In the genomic region with DNA sequence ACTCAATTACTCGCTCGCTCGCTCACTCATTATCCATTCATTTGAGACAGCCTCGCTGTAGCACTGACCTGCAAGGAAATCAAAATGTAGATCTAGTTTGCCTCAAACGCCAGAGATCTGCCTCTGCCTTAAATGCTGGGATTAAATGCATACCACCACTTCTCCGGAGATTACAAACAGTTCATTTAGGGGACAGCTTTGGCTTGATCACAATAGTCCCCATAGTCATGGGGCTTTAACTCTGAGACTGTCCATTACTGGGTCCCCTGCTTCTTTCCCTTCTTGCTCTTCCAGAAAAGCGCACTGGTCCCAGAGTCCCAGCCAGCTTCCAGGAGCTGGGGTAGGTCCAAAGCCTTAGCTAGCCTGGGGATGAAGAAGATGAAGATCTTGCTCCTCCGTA, we compare ENCODE assay signal across 8 mouse cellular contexts. TPM values are rescaled to one million over a fixed set of nuclear protein-coding genes. Genes with fewer than 3 reads are reported as not detected.
A peak's percentile ranks its signal among the peaks of the same experiment; 100 is the strongest.
DNase-seq lines count a peak whose midpoint lies in the region; ATAC-seq lines count a peak whose summit lies in the region.

A gene (plus strand): TSS at position 301 of the 400 bp plus-strand sequence.

- peak in 1 of 2 experiments; percentile 13 for DNase-seq in left cerebral cortex, adult 18-20 months (ENCODE audit: low spot score in 2 of 2)
- no peak for DNase-seq in left cerebral cortex, adult 9 months (ENCODE audit: low spot score in 2 of 2)
- no peak for DNase-seq in layer of hippocampus, postnatal 10 days (ENCODE audit: low spot score in 2 of 2)
- no peak for DNase-seq in adrenal gland, adult 2 months
- DNase-seq in spleen, postnatal 10 days (ENCODE audit: low spot score in 2 of 2), result no peak
- no peak for DNase-seq in gastrocnemius, adult 8-10 months (ENCODE audit: low spot score in 2 of 2)

- no peaks in the 10 kb centered on the region; the same call in 1 of the 2 replicates for H3K36me3 ChIP-seq in embryonic facial prominence, embryonic 15.5 days
- no peaks in the 10 kb centered on the region for H3K36me3 ChIP-seq in midbrain, embryonic 16.5 days (ENCODE audit: control insufficient read depth, insufficient read depth, low read length)

- no peaks in the 10 kb centered on the region for H3K9me3 ChIP-seq in embryonic facial prominence, embryonic 15.5 days (replicated peaks)
- H3K9me3 ChIP-seq in midbrain, embryonic 16.5 days (replicated peaks; ENCODE audit: control insufficient read depth, low read length, poor library complexity, severe bottlenecking), result no peaks in the 10 kb centered on the region

- ATAC-seq in embryonic facial prominence, embryonic 15.5 days (ENCODE audit: insufficient number of reproducible peaks, low FRiP score, low TSS enrichment, low read depth), result no peak
- no peak for ATAC-seq in midbrain, embryonic 16.5 days

- H3K27me3 ChIP-seq in embryonic facial prominence, embryonic 15.5 days, result peaks cover 45% of the 10 kb centered on the region
- peaks cover 5% of the 10 kb centered on the region for H3K27me3 ChIP-seq in midbrain, embryonic 16.5 days (ENCODE audit: control insufficient read depth, insufficient read depth, low read depth, low read length)

- peak within 1 kb of the TSS; percentile 52 for H3K4me3 ChIP-seq in embryonic facial prominence, embryonic 15.5 days (replicated peaks)
- peak within 1 kb of the TSS; percentile 51 for H3K4me3 ChIP-seq in midbrain, embryonic 16.5 days (ENCODE audit: low read depth, low read length)

- H3K9ac ChIP-seq in embryonic facial prominence, embryonic 15.5 days, result peak within 1 kb of the TSS; percentile 18
- peak within 1 kb of the TSS; percentile 74 for H3K9ac ChIP-seq in midbrain, embryonic 16.5 days (ENCODE audit: low read depth, low read length)

- H3K27ac ChIP-seq in embryonic facial prominence, embryonic 15.5 days (replicated peaks), result no peak within 1 kb of the TSS
- H3K27ac ChIP-seq in midbrain, embryonic 16.5 days (ENCODE audit: low read length), result no peak within 1 kb of the TSS

- H3K4me1 ChIP-seq in embryonic facial prominence, embryonic 15.5 days, result peaks cover 23% of the 10 kb centered on the region
- peaks cover 17% of the 10 kb centered on the region for H3K4me1 ChIP-seq in midbrain, embryonic 16.5 days (ENCODE audit: control insufficient read depth, insufficient read depth, low read length)

- peak within 1 kb of the TSS; percentile 94 for H3K4me2 ChIP-seq in embryonic facial prominence, embryonic 15.5 days (replicated peaks)
- peak within 1 kb of the TSS; percentile 82 for H3K4me2 ChIP-seq in midbrain, embryonic 16.5 days (ENCODE audit: low read length)

- 31% methylated on average over 8 of the region's 8 CpGs for WGBS in embryonic facial prominence, embryonic 15.5 days
- 22% methylated on average over 8 of the region's 8 CpGs for WGBS in midbrain, embryonic 16.5 days

RNA-seq across cellular contexts. Expression of the gene that starts here (rescaled TPM):
- total RNA-seq in left cerebral cortex, adult 18-20 months (2021), result 10 to 100 TPM; 15.9 to 16.0 TPM
- polyA plus RNA-seq in embryonic facial prominence, embryonic 15.5 days (2015; fragmentation: Nextera tagmentation; extraction: Ambion mirVana), result 1.3 and 1.5 TPM in 2 replicates
- total RNA-seq in layer of hippocampus, postnatal 10 days (2021), result 10 to 100 TPM; 13.7 to 15.5 TPM
- polyA plus RNA-seq in midbrain, embryonic 16.5 days (2015; fragmentation: Nextera tagmentation; extraction: Ambion mirVana), result 24.9 and 27.4 TPM in 2 replicates
- total RNA-seq in adrenal gland, adult 2 months (2021), result 1 to 10 TPM; 1.9 to 2.0 TPM
- polyA plus RNA-seq in adrenal gland, adult 2 months (2012; rRNA removed), result 6.0 and 7.6 TPM in 2 replicates
- 1 to 10 TPM in 1 of 4 experiments, under 1 TPM in 3; 0.56 to 1.2 (median 0.71) TPM for total RNA-seq in gastrocnemius, adult 8-10 months (2022)

Comparison
In these comparisons a context has a peak if more than half of its experiments do, and no peak if none do; other contexts are left out.
1. RNA of the gene that starts here (total RNA-seq): 15.9 to 16.0 TPM in left cerebral cortex, adult 18-20 months and 13.7 to 15.5 TPM in layer of hippocampus, postnatal 10 days; 1.9 to 2.0 TPM in adrenal gland, adult 2 months and 0.56 to 1.2 TPM in gastrocnemius, adult 8-10 months; every median in the first group is over 4 times any median in the second.